Mouse (Mus musculus) embryonic facial prominence, embryonic 11.5 days (tissue): ENCODE results near the gene Cmss1. TPM values are rescaled to one million over a fixed set of nuclear protein-coding genes. Genes with fewer than 3 reads are reported as not detected.

Experiments
- ATAC-seq: fragments of 200-750 bp; cut with Nextera tagmentation; replicated peaks from 2 replicates; pipeline ENCODE4 v1.8.0; 2017; ENCODE audit warnings: low read depth; ENCODE audit not compliant: insufficient number of reproducible peaks, low FRiP score, low TSS enrichment
- DNase-seq: peaks from one replicate; pipeline ENCODE4 v3.0.0-alpha.2; 2015; ENCODE audit warnings: low spot score
- H3K27ac ChIP-seq: fragments of 300-500 bp; sonication (generic); replicated peaks from 2 replicates; pipeline ENCODE4 v1.5.1; 2014; ENCODE audit warnings: mild to moderate bottlenecking, low read depth, low read length, control low read depth
- H3K27me3 ChIP-seq: fragments of 300-500 bp; sonication (generic); 2 replicates; pipeline ENCODE4 v1.6.1; 2014; ENCODE audit warnings: mild to moderate bottlenecking, low read length, moderate library complexity, mixed read lengths; ENCODE audit not compliant: control insufficient read depth, insufficient read depth
- H3K36me3 ChIP-seq: fragments of 300-500 bp; sonication (generic); replicated peaks from 2 replicates; pipeline ENCODE4 v1.6.1; 2014; ENCODE audit warnings: low read depth, mild to moderate bottlenecking, low read length, moderate library complexity, mixed read lengths; ENCODE audit not compliant: control insufficient read depth, insufficient read depth
- H3K4me1 ChIP-seq: fragments of 300-500 bp; sonication (generic); 2 replicates; pipeline ENCODE4 v1.6.1; 2014; ENCODE audit warnings: low read length, mixed read lengths; ENCODE audit not compliant: control insufficient read depth, insufficient read depth
- H3K4me2 ChIP-seq: fragments of 300-500 bp; sonication (generic); 2 replicates; pipeline ENCODE4 v1.6.1; 2014; ENCODE audit warnings: low read depth, mild to moderate bottlenecking, control low read depth, low read length, moderate library complexity
- H3K4me3 ChIP-seq: fragments of 300-500 bp; sonication (generic); 2 replicates; pipeline ENCODE4 v1.5.1; 2014; ENCODE audit warnings: low read depth, low read length, control low read depth
- H3K9ac ChIP-seq: fragments of 300-500 bp; sonication (generic); replicated peaks from 2 replicates; pipeline ENCODE4 v1.6.1; 2014; ENCODE audit warnings: mild to moderate bottlenecking, control low read depth, low read length
- H3K9me3 ChIP-seq: fragments of 300-500 bp; sonication (generic); replicated peaks from 2 replicates; pipeline ENCODE4 v1.6.1; 2016; ENCODE audit warnings: mild to moderate bottlenecking, low read length, inconsistent platforms, mixed read lengths; ENCODE audit not compliant: control insufficient read depth
- WGBS: fragments of 180-500 bp; shearing (Covaris S2); extraction: QIAGEN DNeasy Blood & Tissue Kit; methylation state at CpG from one replicate; pipeline ENCODE4 v1.1.7; 2014; 5-methylcytosine and 5-hydroxymethylcytosine counted together
- polyA plus RNA-seq: library from polyadenylated mRNA; unstranded; fragments of >200 nt; fragmentation: Nextera tagmentation; extraction: Ambion mirVana; gene quantifications from 2 replicates; pipeline ENCODE4 v1.2.1, GENCODE M21; 2014

Cmss1 gene
- polyA plus RNA-seq, 1 experiment from 2014 or later: 55.9 TPM

DNA sequence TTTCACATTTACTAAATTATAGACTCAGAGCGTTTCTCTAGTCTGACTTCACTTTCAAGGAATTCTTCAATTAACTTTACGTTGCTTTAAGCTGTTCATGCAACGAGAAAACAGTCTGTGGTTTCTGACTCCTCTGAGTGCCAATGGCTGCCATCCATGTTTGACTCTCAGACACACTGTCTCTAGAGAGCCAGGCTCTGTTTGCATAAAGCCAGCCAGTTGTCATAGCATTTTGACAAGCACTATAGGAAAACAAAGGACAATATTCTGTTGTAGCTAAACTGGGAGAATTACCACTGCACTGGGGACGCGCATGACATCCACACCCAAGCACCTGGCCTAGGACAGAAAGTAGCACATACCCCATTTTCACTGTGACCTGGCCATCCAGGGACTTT is 168.4 kb downstream of the Cmss1 start:
- Histone ChIP-seq H3K27me3 (no peaks in the 10 kb centered on the region), H3K27ac (no peak overlapping the region), H3K4me2 (no peak overlapping the region), H3K4me1 (no peaks in the 10 kb centered on the region), H3K9ac (no peak overlapping the region), H3K36me3 (no peaks in the 10 kb centered on the region), H3K9me3 (no peaks in the 10 kb centered on the region), H3K4me3 (no peak overlapping the region)
- 57% methylated on average over 5 of the region's 5 CpGs for WGBS
- ATAC-seq (no peak), DNase-seq (no peak)

DNA sequence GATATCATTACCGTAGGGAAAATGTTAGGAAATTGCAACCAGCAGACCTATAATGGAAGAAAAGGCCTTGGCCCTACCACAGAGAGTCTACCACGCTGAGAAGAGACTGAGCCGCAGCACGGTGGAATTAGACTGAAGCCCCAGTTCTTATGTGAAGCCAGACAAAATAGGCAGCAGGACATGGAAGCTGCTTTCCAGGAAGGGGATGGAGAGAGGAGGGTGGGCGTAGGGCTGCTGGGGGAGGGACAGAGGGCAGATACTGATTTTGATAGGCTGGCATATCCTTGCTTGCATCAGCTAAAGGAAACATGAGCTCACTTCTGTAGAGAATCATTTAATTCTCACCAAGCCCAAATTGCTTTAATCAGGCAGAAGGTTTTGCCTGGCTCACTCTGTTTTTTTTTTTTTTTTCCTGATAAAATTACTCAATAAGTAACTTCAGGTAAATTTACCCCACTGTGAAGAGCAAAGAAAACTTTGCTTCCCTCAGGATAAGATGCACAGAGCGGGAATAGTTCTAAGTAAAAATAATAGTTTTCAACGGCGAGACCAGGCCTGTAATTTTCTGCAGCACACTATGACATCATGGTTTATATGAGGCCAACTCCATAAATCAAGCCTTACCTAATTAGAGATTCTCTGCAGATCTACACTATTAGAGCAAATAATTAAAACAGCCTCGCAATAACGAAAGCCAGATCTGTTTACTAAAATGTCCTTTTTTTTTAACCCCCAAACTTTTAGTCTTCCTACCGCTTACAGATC is 169.0 kb downstream of the Cmss1 start:
- no peaks in the 10 kb centered on the region for H3K9me3 ChIP-seq
- DNase-seq: peak; percentile 55
- H3K4me3 ChIP-seq: no peak overlapping the region
- peak; percentile 81; the same call in 1 of the 2 replicates for ATAC-seq
- H3K4me1 ChIP-seq: no peaks in the 10 kb centered on the region
- H3K4me2 ChIP-seq: no peak overlapping the region
- H3K36me3 ChIP-seq: no peaks in the 10 kb centered on the region
- no peak overlapping the region for H3K27ac ChIP-seq
- 55% methylated on average over 11 of the region's 11 CpGs for WGBS
- no peak overlapping the region for H3K9ac ChIP-seq
- no peaks in the 10 kb centered on the region for H3K27me3 ChIP-seq

DNA sequence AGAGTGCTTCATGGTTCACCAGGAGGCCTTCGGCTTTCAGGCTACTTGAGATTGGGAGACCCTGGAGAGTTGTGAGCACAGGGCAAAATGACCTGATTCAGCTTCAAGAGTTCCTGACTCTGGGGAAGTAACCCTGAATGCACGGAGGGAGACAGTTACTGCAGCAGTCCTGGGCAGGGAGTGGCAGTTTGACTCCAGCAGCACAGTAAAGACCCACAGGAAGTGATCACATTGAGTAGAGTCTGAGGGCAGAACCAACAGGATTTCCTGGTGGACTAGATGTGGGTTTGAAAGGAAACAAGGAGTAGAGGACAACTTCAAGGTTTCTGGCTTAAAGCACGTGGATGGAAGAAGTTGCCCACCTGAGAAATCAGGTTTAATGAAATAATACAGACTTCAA is 172.0 kb downstream of the Cmss1 start:
- DNase-seq: no peak
- Histone ChIP-seq H3K4me3 (no peak overlapping the region), H3K4me2 (no peak overlapping the region), H3K27ac (no peak overlapping the region), H3K27me3 (no peaks in the 10 kb centered on the region), H3K9ac (no peak overlapping the region), H3K4me1 (no peaks in the 10 kb centered on the region), H3K36me3 (no peaks in the 10 kb centered on the region), H3K9me3 (no peaks in the 10 kb centered on the region)
- 78% methylated on average over 3 of the region's 3 CpGs for WGBS
- ATAC-seq: no peak

DNA sequence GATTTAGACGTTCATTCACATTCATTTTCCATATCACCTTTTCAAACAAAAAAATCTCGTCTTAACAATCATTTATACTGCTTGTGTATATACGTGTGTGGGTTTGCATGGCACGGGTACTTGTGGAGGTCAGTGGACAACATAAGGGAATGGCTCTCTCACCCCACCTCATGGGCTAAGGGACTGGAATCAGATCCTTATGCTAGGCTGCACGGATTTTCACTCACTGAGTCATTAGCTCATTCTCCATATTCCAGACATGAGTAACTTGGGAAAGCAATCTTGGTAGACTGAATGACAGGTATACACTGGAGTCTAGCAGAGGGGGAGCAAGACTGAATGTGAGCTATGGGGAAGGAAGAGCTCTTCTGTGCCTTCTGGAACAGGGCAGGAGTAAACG is 173.0 kb downstream of the Cmss1 start:
- no peaks in the 10 kb centered on the region for H3K4me1 ChIP-seq
- ATAC-seq: no peak
- H3K27ac ChIP-seq: no peak overlapping the region
- no peak overlapping the region for H3K4me3 ChIP-seq
- DNase-seq: no peak
- no peak overlapping the region for H3K9ac ChIP-seq
- H3K4me2 ChIP-seq: no peak overlapping the region
- H3K36me3 ChIP-seq: no peaks in the 10 kb centered on the region
- no peaks in the 10 kb centered on the region for H3K27me3 ChIP-seq
- H3K9me3 ChIP-seq: no peaks in the 10 kb centered on the region
- 89% methylated on average over 6 of the region's 6 CpGs for WGBS

DNA sequence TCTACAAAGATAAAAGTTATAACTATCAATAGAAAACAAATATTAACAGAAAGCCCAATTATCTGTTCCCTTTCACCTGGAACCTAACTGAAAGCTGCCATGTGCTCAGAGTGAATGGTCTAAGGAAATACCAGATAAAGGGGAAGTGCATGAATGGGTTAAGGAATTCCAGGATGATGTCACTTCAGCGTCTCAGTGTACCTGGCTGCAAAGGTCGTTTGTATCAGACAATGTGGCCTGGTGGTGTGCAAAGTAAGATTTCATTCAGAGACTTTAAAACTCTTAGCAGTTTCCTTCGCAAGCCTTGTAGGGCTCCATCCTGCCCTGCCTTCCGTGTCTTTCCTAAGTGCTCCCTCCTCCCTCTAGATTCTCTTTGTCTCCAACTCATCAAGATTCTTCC is 173.5 kb downstream of the Cmss1 start:
- 76% methylated on average over 4 of the region's 4 CpGs for WGBS
- Histone ChIP-seq H3K27ac (no peak overlapping the region), H3K9ac (no peak overlapping the region), H3K4me3 (no peak overlapping the region), H3K27me3 (no peaks in the 10 kb centered on the region), H3K9me3 (no peaks in the 10 kb centered on the region), H3K4me2 (no peak overlapping the region), H3K36me3 (no peaks in the 10 kb centered on the region), H3K4me1 (no peaks in the 10 kb centered on the region)
- DNase-seq (no peak), ATAC-seq (no peak)

DNA sequence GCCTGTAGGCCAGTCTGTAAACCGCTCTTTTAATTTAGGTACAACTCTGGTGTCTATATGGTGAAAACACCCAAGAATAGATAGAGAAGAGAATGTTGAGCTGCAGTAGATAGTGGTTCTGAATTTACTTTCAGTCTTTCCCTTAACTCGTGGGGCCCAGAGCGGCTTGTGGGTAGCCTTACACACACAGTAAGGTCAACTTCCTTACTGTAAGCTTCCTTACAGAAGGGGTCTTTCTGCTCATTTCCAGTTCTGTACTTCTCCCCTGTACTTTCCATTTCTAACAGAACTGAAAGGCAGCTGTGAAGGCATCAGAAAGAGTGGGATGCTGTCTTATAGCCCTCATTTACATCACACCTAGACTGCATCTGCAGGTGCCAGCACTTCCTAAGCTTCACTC is 175.4 kb downstream of the Cmss1 start:
- Histone ChIP-seq H3K4me3 (no peak overlapping the region), H3K9ac (no peak overlapping the region), H3K27ac (no peak overlapping the region), H3K9me3 (no peaks in the 10 kb centered on the region), H3K36me3 (no peaks in the 10 kb centered on the region), H3K27me3 (no peaks in the 10 kb centered on the region), H3K4me2 (no peak overlapping the region), H3K4me1 (no peaks in the 10 kb centered on the region)
- WGBS: 86% methylated on average over 3 of the region's 3 CpGs
- DNase-seq: no peak
- ATAC-seq: no peak

DNA sequence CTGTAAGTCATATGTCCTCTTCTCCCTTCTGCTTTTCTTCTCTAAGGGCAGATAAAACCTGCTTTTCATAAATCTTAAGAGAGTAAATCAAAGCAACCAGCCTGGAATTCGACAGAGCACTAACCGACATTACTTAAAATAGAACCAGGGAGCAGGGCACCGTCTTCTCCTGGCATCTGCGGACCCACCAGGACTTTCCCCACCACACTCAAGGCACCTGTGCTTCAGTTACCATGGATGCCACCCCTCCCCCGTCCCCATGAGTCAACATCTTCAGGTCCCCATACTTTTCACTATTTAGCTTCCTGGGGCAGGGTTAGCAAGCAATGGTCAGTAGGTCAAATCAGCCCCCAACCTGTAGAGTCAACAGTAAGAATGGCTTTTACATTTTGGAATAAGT is 177.7 kb downstream of the Cmss1 start:
- Histone ChIP-seq H3K4me2 (no peak overlapping the region), H3K4me3 (no peak overlapping the region), H3K27me3 (no peaks in the 10 kb centered on the region), H3K36me3 (no peaks in the 10 kb centered on the region), H3K9ac (no peak overlapping the region), H3K27ac (no peak overlapping the region), H3K9me3 (no peaks in the 10 kb centered on the region), H3K4me1 (no peaks in the 10 kb centered on the region)
- ATAC-seq (no peak), DNase-seq (no peak)
- 85% methylated on average over 5 of the region's 5 CpGs for whole genome bisulfite sequencing

DNA sequence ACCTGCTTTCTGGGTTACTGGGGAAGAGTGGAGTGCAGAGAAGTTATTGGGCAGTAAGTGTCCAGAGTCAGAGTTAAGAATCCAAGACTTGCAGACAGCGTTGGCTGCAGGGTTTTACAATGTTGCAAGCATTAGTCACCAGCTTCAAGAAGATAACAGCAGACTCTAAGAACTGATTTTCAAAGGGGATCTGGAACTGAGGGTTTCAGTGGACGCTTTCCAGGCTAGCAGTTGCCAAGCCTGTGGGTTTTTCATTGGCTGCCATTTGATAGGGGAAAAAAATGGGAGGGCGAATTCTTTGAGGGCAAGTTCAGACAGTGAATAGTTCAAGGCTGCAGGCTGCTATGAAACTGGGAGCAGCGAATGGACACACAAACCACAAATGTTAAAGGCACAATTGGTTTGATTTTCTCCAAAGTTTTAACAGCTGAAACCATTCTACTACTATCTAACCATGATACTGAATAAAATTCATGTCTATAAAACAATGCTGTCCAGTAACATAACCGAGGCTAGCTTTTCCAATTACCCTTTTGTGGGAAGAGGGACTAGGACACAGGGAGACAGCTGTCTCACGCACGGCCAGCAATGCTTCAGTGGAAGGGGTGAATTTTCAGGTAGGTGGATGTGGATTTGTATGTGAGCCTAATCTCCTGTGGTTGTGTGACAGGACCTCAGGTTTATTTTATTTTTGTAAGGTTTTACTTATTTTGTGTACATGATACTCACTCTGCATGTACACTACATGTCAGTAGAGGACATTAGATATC is 179.0 kb downstream of the Cmss1 start:
- 82% methylated on average over 7 of the region's 7 CpGs for WGBS
- Histone ChIP-seq H3K27ac (no peak overlapping the region), H3K4me3 (no peak overlapping the region), H3K4me1 (no peaks in the 10 kb centered on the region), H3K9ac (no peak overlapping the region), H3K27me3 (no peaks in the 10 kb centered on the region), H3K4me2 (no peak overlapping the region), H3K9me3 (no peaks in the 10 kb centered on the region), H3K36me3 (no peaks in the 10 kb centered on the region)
- ATAC-seq (no peak), DNase-seq (no peak)
